ENCODE assay signal across 8 mouse cellular contexts in genomic region chr2:158669199-158670195, GRCm38 (mm10). TPM values are rescaled to one million over a fixed set of nuclear protein-coding genes. Genes with fewer than 3 reads are reported as not detected.
DNase-seq lines count a peak whose midpoint lies in the region; ATAC-seq and TF ChIP-seq lines count a peak whose summit lies in the region.
"Had no signal": no experiment of that assay in that cellular context is flagged by ENCODE, and none has a peak within 500 bp of the region (broad histone marks: within the 10 kb centered on the region; RNA-seq: fewer than 3 reads in every experiment).

No protein-coding gene starts in this region.

- peak overlapping the region; percentile 77; the same call in 1 of the 2 replicates for H3K9ac ChIP-seq in liver, adult 2 months (ENCODE audit: low read depth, low read length)
- H3K9ac ChIP-seq in hindbrain, embryonic 12.5 days: no peak overlapping the region
- H3K9ac ChIP-seq in liver, postnatal 0 days (replicated peaks): no peak overlapping the region

- H3K4me2 ChIP-seq in hindbrain, embryonic 12.5 days (replicated peaks): no peak overlapping the region
- peak overlapping the region; percentile 63; the same call in 1 of the 2 replicates for H3K4me2 ChIP-seq in liver, postnatal 0 days (ENCODE audit: low read depth, low read length)

- H3K9me3 ChIP-seq in hindbrain, embryonic 12.5 days (replicated peaks): no peaks in the 10 kb centered on the region
- H3K9me3 ChIP-seq in liver, postnatal 0 days (ENCODE audit: low read length): no peaks in the 10 kb centered on the region

- H3K36me3 ChIP-seq in liver, adult 2 months (ENCODE audit: control insufficient read depth, insufficient read depth, low read length): no peaks in the 10 kb centered on the region
- H3K36me3 ChIP-seq in hindbrain, embryonic 12.5 days: no peaks in the 10 kb centered on the region
- H3K36me3 ChIP-seq in liver, postnatal 0 days (replicated peaks; ENCODE audit: insufficient read depth, low read length): no peaks in the 10 kb centered on the region

- ATAC-seq in hindbrain, embryonic 12.5 days (ENCODE audit: low FRiP score): no peak
- ATAC-seq in liver, postnatal 0 days: no peak

- H3K4me3 ChIP-seq in liver, adult 2 months (ENCODE audit: insufficient read depth, low read depth, low read length): no peak overlapping the region
- 0 out of 2 replicates have a peak overlapping the region, but pooled peaks have one; percentile 54 for H3K4me3 ChIP-seq in hindbrain, embryonic 12.5 days
- no peak overlapping the region for H3K4me3 ChIP-seq in liver, postnatal 0 days (ENCODE audit: low read depth, low read length)

- H3K27ac ChIP-seq in liver, adult 2 months (replicated peaks; ENCODE audit: insufficient read depth, low read depth, low read length): peak overlapping the region; percentile 44
- H3K27ac ChIP-seq in hindbrain, embryonic 12.5 days: no peak overlapping the region
- no peak overlapping the region for H3K27ac ChIP-seq in liver, postnatal 0 days (ENCODE audit: low read depth)

- no peak for TF ChIP-seq POLR2A in liver, adult 2 months (IDR thresholded peaks at IDR 0.05; ENCODE audit: extremely low read depth, insufficient read depth, low read length)

- H3K79me2 ChIP-seq in liver, adult 2 months (ENCODE audit: control insufficient read depth, insufficient read depth, low read length): no peaks in the 10 kb centered on the region

- DNase-seq in liver, adult 2 months (ENCODE audit: extremely low read depth, low read depth, low spot score): no peak
- DNase-seq in liver: no peak
- DNase-seq in liver, postnatal 0 days: no peak
- DNase-seq in thymus, postnatal 14 days: peak; percentile 77
- DNase-seq in left cerebral cortex, postnatal 14 days (ENCODE audit: low spot score in 2 of 2): no peak
- DNase-seq in testis, postnatal 14 days (ENCODE audit: low spot score): no peak
- DNase-seq: adrenal gland, postnatal 36 days had no signal

- H3K4me1 ChIP-seq in liver, adult 2 months (ENCODE audit: control insufficient read depth, insufficient read depth, low read length): 0 out of 2 replicates have a peak, but pooled peaks cover 2% of the 10 kb centered on the region
- peaks cover 49% of the 10 kb centered on the region for H3K4me1 ChIP-seq in hindbrain, embryonic 12.5 days
- peaks cover 20% of the 10 kb centered on the region for H3K4me1 ChIP-seq in liver, postnatal 0 days (ENCODE audit: insufficient read depth)

- TF ChIP-seq EP300 in liver, postnatal 0 days (IDR thresholded peaks at IDR 0.05; ENCODE audit: low read depth): no peak

- intact Hi-C loops in left cerebral cortex, postnatal 14 days (cut with DNase I): loop anchor here (5.0 kb wide), 1 partner anchor 73 kb away; no protein-coding TSS in a partner anchor

- H3K27me3 ChIP-seq in liver, adult 2 months (ENCODE audit: control insufficient read depth, insufficient read depth, low read length): peaks cover 18% of the 10 kb centered on the region; the same call in 1 of the 2 replicates
- peaks cover 52% of the 10 kb centered on the region for H3K27me3 ChIP-seq in hindbrain, embryonic 12.5 days
- H3K27me3 ChIP-seq in liver, postnatal 0 days (ENCODE audit: insufficient read depth, low read length): peaks cover 44% of the 10 kb centered on the region

- TF ChIP-seq CTCF in liver, adult 2 months (IDR thresholded peaks at IDR 0.05; ENCODE audit: low read depth, low read length): no peak
- TF ChIP-seq CTCF in liver, postnatal 0 days (IDR thresholded peaks at IDR 0.05; ENCODE audit: low read depth): no peak

- 44% methylated on average over 13 of the region's 13 CpGs for WGBS in liver, adult 2 months
- 56% methylated on average over 13 of the region's 13 CpGs for WGBS in hindbrain, embryonic 12.5 days
- 29% methylated on average over 13 of the region's 13 CpGs for WGBS in liver, postnatal 0 days (ENCODE audit: insufficient replicate concordance)

RNA-seq across cellular contexts. Expression of gene Ppp1r16b, which starts 4.3 kb away (rescaled TPM):
- 2.4 and 3.4 TPM in 2 replicates for total RNA-seq in liver, adult 2 months (2014; rRNA removed)
- polyA plus RNA-seq in liver, adult 2 months (2012; rRNA removed): 0.70 and 0.99 TPM in 2 replicates
- 3.7 and 3.8 TPM in 2 replicates for polyA plus RNA-seq in hindbrain, embryonic 12.5 days (2016; fragmentation: Nextera tagmentation; extraction: Ambion mirVana)
- 2.5 and 2.9 TPM in 2 replicates for polyA plus RNA-seq in liver, postnatal 0 days (2015; fragmentation: Nextera tagmentation; extraction: Ambion mirVana)
- 10 to 100 TPM; 74.2 to 76.5 TPM for total RNA-seq in left cerebral cortex, postnatal 14 days (2021)

RNA-seq across cellular contexts. Expression of gene Actr5, which starts 44.8 kb away (rescaled TPM):
- 6.3 and 6.9 TPM in 2 replicates for total RNA-seq in liver, adult 2 months (2014; rRNA removed)
- 3.4 and 4.6 TPM in 2 replicates for polyA plus RNA-seq in liver, adult 2 months (2012; rRNA removed)
- 21.1 and 23.7 TPM in 2 replicates for polyA plus RNA-seq in hindbrain, embryonic 12.5 days (2016; fragmentation: Nextera tagmentation; extraction: Ambion mirVana)
- 2.8 and 3.1 TPM in 2 replicates for polyA plus RNA-seq in liver, postnatal 0 days (2015; fragmentation: Nextera tagmentation; extraction: Ambion mirVana)
- total RNA-seq in left cerebral cortex, postnatal 14 days (2021): 10 to 100 TPM in 1 of 2 experiments, 1 to 10 TPM in 1; 9.1 to 10.1 TPM

RNA-seq across cellular contexts. Expression of gene Slc32a1, which starts 58.9 kb away (rescaled TPM):
- not detected in 2 replicates for total RNA-seq in liver, adult 2 months (2014; rRNA removed)
- not detected in 2 replicates for polyA plus RNA-seq in liver, adult 2 months (2012; rRNA removed)
- 3.5 and 4.3 TPM in 2 replicates for polyA plus RNA-seq in hindbrain, embryonic 12.5 days (2016; fragmentation: Nextera tagmentation; extraction: Ambion mirVana)
- polyA plus RNA-seq in liver, postnatal 0 days (2015; fragmentation: Nextera tagmentation; extraction: Ambion mirVana): not detected in 2 replicates
- total RNA-seq in left cerebral cortex, postnatal 14 days (2021): 10 to 100 TPM; 89.6 to 100.0 TPM
- total RNA-seq: adrenal gland, postnatal 36 days had no signal
